Mouse (Mus musculus) heart, adult 2 months (tissue): Measurements from ENCODE around the gene Exoc3l2. TPM values are rescaled to one million over a fixed set of nuclear protein-coding genes. Genes with fewer than 3 reads are reported as not detected.

Source experiments
- DNase-seq, 2 experiments: peaks; one replicate each; pipeline ENCODE4 v3.0.0; 2021
- H3K27ac ChIP-seq: fragments of 200-600 bp; 2 replicates; pipeline ENCODE4 v1.8.1; 2022
- H3K27me3 ChIP-seq: fragments of 200-500 bp; 2 replicates; pipeline ENCODE4 v1.6.1; 2012; ENCODE audit warnings: mild to moderate bottlenecking, low read length, inconsistent platforms, mixed read lengths; ENCODE audit not compliant: control insufficient read depth, insufficient read depth
- H3K36me3 ChIP-seq: fragments of 200-500 bp; 2 replicates; pipeline ENCODE4 v1.6.1; 2012; ENCODE audit warnings: low read length, inconsistent platforms; ENCODE audit not compliant: control insufficient read depth, insufficient read depth
- H3K4me1 ChIP-seq: fragments of 200-500 bp; 2 replicates; pipeline ENCODE4 v1.6.1; 2011; ENCODE audit warnings: low read length; ENCODE audit not compliant: control insufficient read depth, insufficient read depth
- H3K4me3 ChIP-seq: fragments of 200-600 bp; 2 replicates; pipeline ENCODE4 v1.8.1; 2022
- H3K79me2 ChIP-seq: fragments of 200-500 bp; replicated peaks from 2 replicates; pipeline ENCODE4 v1.6.1; 2012; ENCODE audit warnings: mild to moderate bottlenecking, inconsistent platforms, low read length, moderate library complexity, mixed read lengths; ENCODE audit not compliant: control insufficient read depth, insufficient read depth
- H3K9ac ChIP-seq: fragments of 200-500 bp; 2 replicates; pipeline ENCODE4 v1.6.1; 2012; ENCODE audit warnings: low read depth, mild to moderate bottlenecking, control low read depth, inconsistent platforms, low read length, mixed read lengths
- CTCF ChIP-seq: fragments of 200-600 bp; IDR thresholded peaks from 2 replicates; pipeline ENCODE4 v1.8.1; 2022; ENCODE audit warnings: antibody characterized with exemption, mild to moderate bottlenecking, moderate library complexity
- EP300 ChIP-seq: fragments of 200-500 bp; IDR thresholded peaks from 2 replicates; pipeline ENCODE4 v1.6.1; 2011; ENCODE audit warnings: low read depth, low read length, control low read depth; ENCODE audit not compliant: insufficient read depth
- POLR2A ChIP-seq: fragments of 200-500 bp; IDR thresholded peaks from 2 replicates; pipeline ENCODE4 v1.6.1; 2011; ENCODE audit warnings: mild to moderate bottlenecking, low read depth, low read length, control low read depth; ENCODE audit not compliant: insufficient read depth
- WGBS: fragments of 180-500 bp; shearing (Covaris S2); methylation state at CpG from one replicate; pipeline ENCODE4 v1.1.7; 2018; 5-methylcytosine and 5-hydroxymethylcytosine counted together
- intact Hi-C: fragments of 180-260 bp; cut with DNase I; formaldehyde crosslinking; loops from one replicate; pipeline ENCODE4 v1.15.1; 2025
- polyA plus RNA-seq: library from polyadenylated mRNA; depleted of rRNA; stranded (reverse); fragments of >200 nt; gene quantifications from 2 replicates; pipeline ENCODE4 v1.2.3, GENCODE M21; 2012
- total RNA-seq, 2 experiments: library from RNA; stranded (reverse); gene quantifications; 2 replicates each; pipeline ENCODE4 v1.2.3; 2021

The Exoc3l2 gene
- total and polyA plus RNA-seq, 3 experiments: 0.80 to 1.5 (median 1.2) TPM

DNA sequence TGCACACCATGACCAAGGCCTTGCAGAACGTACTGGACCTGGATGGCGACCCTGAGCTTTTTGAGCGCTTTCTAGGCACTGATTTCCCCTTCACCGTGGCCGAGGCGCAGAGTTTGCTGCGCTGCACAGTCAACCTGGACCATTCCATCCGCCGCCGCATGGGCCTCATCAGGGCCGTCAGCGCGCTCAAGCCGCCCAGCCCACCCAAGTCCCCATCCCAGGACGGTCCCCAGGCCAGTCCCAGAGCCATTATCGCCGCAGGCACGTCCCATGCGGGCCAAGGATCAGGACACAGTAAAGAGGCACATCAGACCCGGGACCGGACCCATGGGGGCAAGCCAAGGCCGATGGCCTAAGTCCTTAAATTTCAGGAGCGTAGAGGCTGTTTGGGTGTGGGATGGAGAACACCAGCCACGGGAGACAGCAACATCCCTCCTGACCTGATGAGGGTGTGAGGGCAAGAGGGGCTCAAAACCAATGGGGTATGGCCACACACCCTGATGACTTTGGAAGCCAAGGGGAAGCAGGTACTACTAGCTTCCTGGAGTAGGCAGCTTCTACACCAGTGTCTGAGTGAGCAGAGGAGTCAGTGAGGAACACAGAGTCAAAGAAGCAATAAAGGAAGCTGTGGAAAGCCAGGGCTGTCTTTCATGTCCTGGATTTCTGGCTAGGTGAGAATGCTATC, 61.4 kb downstream of the Exoc3l2 start:
- Histone ChIP-seq H3K27me3 (peaks cover 17% of the 10 kb centered on the region), H3K36me3 (no peaks in the 10 kb centered on the region), H3K4me3 (peak overlapping the region; percentile 39; the same call in 1 of the 2 replicates), H3K79me2 (no peaks in the 10 kb centered on the region), H3K4me1 (no peaks in the 10 kb centered on the region), H3K27ac (no peak overlapping the region), H3K9ac (no peak overlapping the region)
- WGBS: 15% methylated on average over 24 of the region's 24 CpGs
- no peak for DNase-seq
- intact Hi-C loops: no loop called here
- TF ChIP-seq POLR2A: no peak

DNA sequence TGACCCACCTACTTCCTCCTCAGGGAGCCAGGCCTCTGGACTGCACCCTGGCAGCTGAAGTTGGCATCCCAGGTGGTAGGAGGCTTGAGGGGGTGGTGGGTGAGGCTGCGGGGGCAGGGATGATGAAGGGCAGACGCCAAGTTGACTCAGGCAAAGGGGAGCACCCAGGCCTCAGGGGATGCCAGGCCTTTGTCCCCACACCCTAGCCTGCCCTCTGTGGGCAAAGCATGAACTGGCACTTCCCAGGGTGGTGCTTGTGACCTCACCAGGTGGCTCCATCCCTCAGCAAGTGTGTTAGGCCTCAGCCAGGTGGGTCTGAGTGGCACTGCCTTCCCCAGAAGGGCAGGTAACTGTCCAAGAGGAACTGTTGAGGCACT, 62.0 kb downstream of the Exoc3l2 start:
- WGBS: 74% methylated on average over 2 of the region's 2 CpGs
- Histone ChIP-seq H3K36me3 (no peaks in the 10 kb centered on the region), H3K27me3 (peaks cover 15% of the 10 kb centered on the region), H3K27ac (no peak overlapping the region), H3K4me3 (no peak overlapping the region), H3K4me1 (no peaks in the 10 kb centered on the region), H3K79me2 (no peaks in the 10 kb centered on the region), H3K9ac (no peak overlapping the region)
- TF ChIP-seq CTCF (no peak), EP300 (no peak), POLR2A (no peak)
- intact Hi-C loops: no loop called here
- DNase-seq: no peak

DNA sequence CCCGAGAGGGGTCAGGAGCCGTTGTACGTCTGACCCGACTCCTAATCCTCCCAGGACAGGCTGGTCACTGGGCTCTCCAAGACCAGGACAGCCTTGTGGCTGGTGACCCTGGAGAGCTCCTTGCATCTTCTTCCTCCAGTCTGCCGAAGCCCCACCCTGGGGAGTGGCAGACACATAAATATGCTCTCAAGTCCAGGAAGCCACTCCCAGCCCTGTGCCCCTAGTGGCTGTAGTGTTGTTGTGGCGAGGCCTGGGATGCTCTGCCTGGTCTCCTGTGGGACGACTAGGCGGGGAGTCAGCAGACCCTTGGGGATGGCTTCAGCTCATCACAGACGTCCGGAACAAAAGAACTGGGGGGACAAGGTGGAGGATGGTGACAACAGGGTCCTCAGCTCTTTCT, 67.9 kb downstream of the Exoc3l2 start:
- no peak for DNase-seq
- Histone ChIP-seq H3K9ac (no peak overlapping the region), H3K36me3 (no peaks in the 10 kb centered on the region), H3K4me1 (no peaks in the 10 kb centered on the region), H3K4me3 (no peak overlapping the region), H3K27ac (no peak overlapping the region), H3K27me3 (no peaks in the 10 kb centered on the region), H3K79me2 (no peaks in the 10 kb centered on the region)
- peak; percentile 13; the same call in 1 of the 2 replicates for TF ChIP-seq CTCF
- no peak for TF ChIP-seq POLR2A
- 67% methylated on average over 10 of the region's 10 CpGs for WGBS
- intact Hi-C loops: no loop called here

DNA sequence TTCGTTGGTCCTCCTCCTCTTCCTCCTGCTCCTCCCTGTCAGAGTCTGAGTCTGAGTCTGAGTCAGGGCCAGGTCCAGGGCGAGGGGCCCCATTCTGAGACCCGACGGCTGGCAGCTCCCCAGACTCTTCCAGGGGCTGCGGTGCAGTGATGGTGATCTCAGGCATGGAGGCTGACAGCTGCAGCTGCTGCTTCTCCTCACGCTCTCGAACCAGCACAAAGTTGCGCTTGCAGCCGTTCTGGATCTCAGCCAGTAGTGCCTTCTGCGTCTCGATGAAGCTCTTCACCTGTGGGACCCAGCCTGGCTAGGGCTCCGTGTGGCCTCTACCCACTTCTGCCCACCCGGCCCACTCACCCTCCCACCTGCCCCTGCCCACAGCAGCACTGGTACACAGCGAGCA, 69.1 kb downstream of the Exoc3l2 start:
- no peak for TF ChIP-seq EP300
- TF ChIP-seq CTCF: no peak
- TF ChIP-seq POLR2A: no peak
- Histone ChIP-seq H3K27ac (no peak overlapping the region), H3K4me1 (no peaks in the 10 kb centered on the region), H3K4me3 (no peak overlapping the region), H3K79me2 (no peaks in the 10 kb centered on the region), H3K36me3 (no peaks in the 10 kb centered on the region), H3K9ac (no peak overlapping the region), H3K27me3 (no peaks in the 10 kb centered on the region)
- WGBS: 85% methylated on average over 14 of the region's 14 CpGs
- intact Hi-C loops: no loop called here
- no peak for DNase-seq

DNA sequence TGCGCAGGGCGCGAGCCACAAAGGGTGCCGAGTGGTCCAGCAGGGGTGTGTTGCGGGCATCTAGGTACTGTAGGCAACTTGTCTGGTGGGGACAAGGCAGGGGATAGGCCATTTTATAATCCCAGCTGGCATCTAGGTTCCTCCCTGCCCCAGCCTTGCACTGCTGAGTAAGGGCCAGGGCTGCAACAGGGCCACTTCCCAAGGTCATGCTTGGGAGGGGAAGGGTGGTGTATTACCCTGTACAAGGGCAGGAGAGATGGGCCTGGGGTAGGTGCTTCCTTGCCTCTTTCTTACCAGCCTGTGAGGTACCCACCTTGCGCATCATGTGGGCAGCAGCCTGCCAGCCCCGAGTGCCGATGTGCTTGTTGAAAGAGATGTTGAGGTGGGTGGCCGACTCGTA, 71.5 kb downstream of the Exoc3l2 start:
- H3K4me3 ChIP-seq: no peak overlapping the region
- DNase-seq: no peak
- no peaks in the 10 kb centered on the region; the same call in 1 of the 2 replicates for H3K79me2 ChIP-seq
- WGBS: 92% methylated on average over 10 of the region's 10 CpGs
- no peaks in the 10 kb centered on the region for H3K36me3 ChIP-seq
- no peaks in the 10 kb centered on the region for H3K27me3 ChIP-seq
- intact Hi-C loops: no loop called here
- H3K4me1 ChIP-seq: no peaks in the 10 kb centered on the region
- H3K27ac ChIP-seq: no peak overlapping the region
- H3K9ac ChIP-seq: no peak overlapping the region
- no peak for TF ChIP-seq EP300
- TF ChIP-seq CTCF: no peak

DNA sequence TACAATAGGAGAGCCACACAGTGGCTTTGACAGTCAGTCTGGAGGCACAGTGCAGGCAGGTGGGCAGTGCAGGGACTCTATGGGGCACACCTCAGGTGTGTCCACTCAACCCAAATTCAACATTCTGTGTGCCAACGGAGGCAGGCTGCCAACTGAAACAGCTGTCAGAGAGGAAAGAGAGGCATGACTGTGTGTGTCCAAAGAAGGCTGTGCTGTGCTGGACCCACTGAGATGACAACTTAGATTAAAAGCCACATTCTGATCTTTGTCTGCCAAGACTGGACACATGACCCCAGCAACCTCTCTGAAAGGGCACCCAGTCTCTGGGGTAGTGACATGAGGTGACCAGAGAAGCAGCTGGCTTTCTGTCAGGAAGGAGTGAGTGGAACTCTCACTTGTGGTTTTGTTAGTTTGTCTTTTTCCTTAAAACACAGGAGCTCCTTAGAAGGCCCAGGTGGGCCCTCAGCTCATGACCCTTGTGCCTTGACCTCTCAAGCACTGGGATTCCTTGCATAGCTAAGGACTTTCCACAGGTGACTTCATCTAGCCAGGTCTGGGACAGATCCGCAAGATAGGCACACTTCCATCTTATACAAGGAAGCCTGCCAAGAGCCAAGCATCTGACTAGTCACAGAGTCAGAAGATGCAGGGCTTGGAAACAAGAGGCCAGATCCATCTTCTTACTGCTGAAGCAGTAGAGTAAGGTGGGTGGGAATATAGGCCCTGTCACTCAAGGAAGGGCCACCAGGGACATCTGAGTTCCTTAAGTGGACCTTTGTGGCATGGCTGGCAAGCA, 77.8 kb downstream of the Exoc3l2 start:
- no peak overlapping the region for H3K27ac ChIP-seq
- H3K36me3 ChIP-seq: no peaks in the 10 kb centered on the region
- peaks cover 7% of the 10 kb centered on the region for H3K79me2 ChIP-seq
- H3K9ac ChIP-seq: no peak overlapping the region
- intact Hi-C loops: no loop called here
- TF ChIP-seq EP300: no peak
- TF ChIP-seq CTCF: no peak
- TF ChIP-seq POLR2A: no peak
- 68% methylated on average over 2 of the region's 2 CpGs for WGBS
- H3K4me3 ChIP-seq: no peak overlapping the region
- no peak for DNase-seq
- H3K4me1 ChIP-seq: peaks cover 16% of the 10 kb centered on the region
- no peaks in the 10 kb centered on the region for H3K27me3 ChIP-seq
